Mouse (Mus musculus): ENCODE data around the gene Slc6a9.

DNA sequence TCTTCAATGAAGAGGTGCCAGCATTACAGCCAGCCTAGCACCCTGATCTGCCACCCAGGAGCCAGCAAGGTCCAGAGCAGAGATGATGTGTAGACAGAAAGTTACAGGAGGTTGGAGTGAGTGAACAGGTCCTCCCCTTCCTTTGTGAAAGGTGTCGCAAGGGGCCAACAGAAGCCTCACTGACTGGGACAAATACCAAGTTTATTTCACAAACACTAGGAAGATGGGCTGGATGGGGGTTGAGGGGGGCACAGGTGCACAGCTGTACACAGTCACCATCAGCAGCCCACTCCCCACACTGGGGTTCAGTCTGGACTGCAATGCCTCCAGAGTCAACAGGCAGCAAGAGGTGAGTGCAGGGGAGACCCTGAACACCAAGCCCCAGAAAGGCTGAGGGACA lies 49.8 kb downstream of the Slc6a9 start:
- TF ChIP-seq CTCF (IDR thresholded peaks at IDR 0.05; ENCODE audit: low read depth, low read length) (no peak), POLR2AphosphoS5 (IDR thresholded peaks at IDR 0.05; ENCODE audit: insufficient replicate concordance, low read depth, low read length) (no peak), GATA1 (IDR thresholded peaks at IDR 0.05; ENCODE audit: borderline replicate concordance, low read length) (no peak), TAL1 (conservative IDR thresholded peaks at IDR 0.05; ENCODE audit: low read depth, low read length) (no peak)
